Mouse (Mus musculus) left cerebral cortex, adult 18-20 months (tissue): ENCODE data around the gene Trappc6a. TPM values are rescaled to one million over a fixed set of nuclear protein-coding genes. Genes with fewer than 3 reads are reported as not detected.

ENCODE experiments used
- DNase-seq, 2 experiments: peaks; one replicate each; pipeline ENCODE4 v3.0.0; 2021 to 2022; ENCODE audit warnings: low spot score in 2 of 2, mixed read lengths in 1 of 2
- long read RNA-seq, 2 experiments: library from polyadenylated mRNA; stranded (forward); transcript quantifications; one replicate each; pipeline ENCODE4 v2.0.0; 2021
- total RNA-seq, 2 experiments: library from RNA; stranded (reverse); gene quantifications; 2 replicates each; pipeline ENCODE4 v1.2.3; 2021

Trappc6a gene
- total RNA-seq = 10 to 100 TPM; 18.7 to 21.1 TPM
- long read RNA-seq, experiment 1, transcript Trappc6a-201 (6 exons, 785 nt) = major isoform, 6 of 14 reads
- long read RNA-seq, experiment 1, partial matches to known transcripts = 0 of 14 reads
- long read RNA-seq, experiment 1, other reads (novel, unspliced or antisense) = 5 of 14 reads
- long read RNA-seq, experiment 2, partial matches to known transcripts = 0 of 10 reads
- long read RNA-seq, experiment 2, other reads (novel, unspliced or antisense) = 4 of 10 reads

GRCm38 (mm10) chr7:19508150-19508923 lies at the start of gene Trappc6a, which contains the start of gene Bloc1s3:
Gene Trappc6a, plus strand, starts transcription at chr7:19508395.
Gene Bloc1s3, minus strand, starts transcription at chr7:19508367.
- peak; percentile 91 to 94 for DNase-seq

DNA sequence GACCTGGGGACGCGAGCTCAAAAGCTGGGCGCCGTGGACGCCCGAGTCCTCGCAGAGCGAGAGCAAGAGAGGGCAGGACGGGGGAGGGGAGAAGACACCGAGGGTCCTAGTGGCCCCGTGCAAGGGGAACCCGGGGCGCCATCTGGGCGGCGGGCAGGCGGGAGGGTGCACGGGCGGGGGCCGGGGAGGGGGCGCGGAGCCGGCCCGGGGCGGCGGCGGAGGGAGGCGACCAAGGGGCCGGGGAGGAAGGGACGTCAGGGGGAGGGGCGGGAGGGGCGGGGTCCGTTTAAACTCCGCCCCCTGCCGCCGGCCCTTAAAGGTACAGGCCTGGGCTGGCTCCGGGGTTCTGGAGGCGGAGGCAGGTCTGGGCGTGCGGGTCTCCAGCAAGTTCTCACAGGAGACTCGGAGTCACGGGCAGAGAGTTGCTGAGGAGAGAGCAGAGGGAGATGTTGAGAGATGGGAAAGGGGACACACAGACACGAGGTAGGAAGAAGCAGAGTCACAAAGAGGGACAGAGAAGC lies 49.5 kb upstream of the Trappc6a start, which contains the start of gene Mark4:
Gene Mark4, minus strand, starts transcription at position 231 of the 521 bp plus-strand sequence.
- DNase-seq = peak; percentile 66

DNA sequence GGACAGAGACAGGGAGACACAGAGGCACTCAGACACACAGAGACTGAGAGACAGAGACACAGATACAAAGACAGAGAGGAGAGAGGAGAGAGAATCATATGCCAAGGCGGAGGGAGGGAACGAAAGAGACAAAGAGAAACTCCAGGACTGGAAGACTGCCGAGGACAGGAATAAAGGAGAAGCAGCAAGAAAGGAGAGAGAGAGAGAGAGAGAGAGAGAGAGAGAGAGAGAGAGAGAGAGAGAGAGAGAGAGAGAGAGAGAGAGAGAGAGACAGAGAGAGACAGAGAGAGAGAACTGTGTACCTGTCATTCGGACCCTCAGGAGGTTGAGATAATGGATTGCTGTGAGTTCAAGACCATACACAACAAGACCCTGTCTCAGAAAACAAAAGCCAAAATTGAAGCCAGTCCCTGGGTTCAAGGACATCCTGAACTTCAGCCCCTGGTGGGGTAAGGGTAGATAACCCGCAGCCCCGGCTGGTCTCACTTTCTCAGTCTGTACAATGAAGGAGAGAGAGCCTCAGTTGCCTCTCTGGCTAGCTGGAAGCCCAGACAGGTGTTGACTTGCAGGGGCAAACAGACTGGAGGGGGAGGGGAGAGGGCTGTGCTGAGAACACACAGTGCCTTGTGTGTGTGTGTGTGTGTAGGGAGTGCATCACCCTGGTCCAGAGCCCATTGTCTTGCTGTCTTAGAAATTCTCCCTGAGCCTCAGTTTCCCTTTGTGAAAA lies 48.9 kb upstream of the Trappc6a start:
- DNase-seq = no peak

DNA sequence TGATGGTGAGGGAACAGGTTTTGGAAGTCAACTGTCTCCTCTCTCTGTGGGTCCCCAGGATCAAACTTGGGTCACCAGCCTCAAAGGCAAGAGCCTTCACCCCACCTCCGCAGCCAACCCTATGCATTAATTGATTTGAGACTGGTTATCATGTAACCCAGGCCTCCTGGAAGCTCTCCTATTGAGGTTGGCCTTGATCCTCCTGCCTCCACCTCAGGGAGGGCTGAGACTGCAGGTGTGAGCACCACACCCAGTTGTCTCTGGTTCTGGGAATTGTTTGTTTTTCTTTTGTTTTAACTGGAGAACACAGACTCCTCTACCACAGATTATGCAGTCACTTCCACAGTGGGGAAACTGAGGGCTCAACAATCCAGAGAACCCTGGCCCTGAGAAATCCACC lies 47.7 kb upstream of the Trappc6a start:
- no peak for DNase-seq

DNA sequence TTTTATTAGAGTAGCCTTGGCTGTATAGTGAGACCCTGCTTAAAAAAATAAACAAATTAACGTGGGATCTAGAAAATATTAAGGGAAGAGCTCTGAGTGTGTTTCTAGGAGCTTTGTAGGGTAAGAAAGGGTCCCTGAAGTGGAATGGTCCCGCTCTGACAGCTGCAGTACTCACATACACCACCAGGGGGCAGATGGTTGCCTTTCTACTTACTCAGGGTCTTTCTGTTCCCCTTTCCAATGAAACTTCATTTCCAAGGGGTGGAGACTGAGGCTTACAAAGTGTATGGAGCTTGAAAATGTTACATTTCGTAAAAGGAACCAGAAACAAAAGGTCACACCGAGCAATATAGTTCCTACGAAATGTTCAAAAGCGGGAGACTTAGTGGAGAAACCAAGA lies 46.7 kb upstream of the Trappc6a start:
- DNase-seq = peak; percentile 73 to 77

GRCm38 (mm10) chr7:19462443-19462842 lies 45.8 kb upstream of the Trappc6a start:
- no peak for DNase-seq

- no peak for DNase-seq
Observed at GRCm38 (mm10) chr7:19462884-19463381, 45.3 kb upstream of the Trappc6a start, which contains the start of gene Exoc3l2. Gene Exoc3l2, plus strand, starts transcription at chr7:19463331.

- no peak for DNase-seq
Observed at GRCm38 (mm10) chr7:19464367-19465307, 43.6 kb upstream of the Trappc6a start.

DNA sequence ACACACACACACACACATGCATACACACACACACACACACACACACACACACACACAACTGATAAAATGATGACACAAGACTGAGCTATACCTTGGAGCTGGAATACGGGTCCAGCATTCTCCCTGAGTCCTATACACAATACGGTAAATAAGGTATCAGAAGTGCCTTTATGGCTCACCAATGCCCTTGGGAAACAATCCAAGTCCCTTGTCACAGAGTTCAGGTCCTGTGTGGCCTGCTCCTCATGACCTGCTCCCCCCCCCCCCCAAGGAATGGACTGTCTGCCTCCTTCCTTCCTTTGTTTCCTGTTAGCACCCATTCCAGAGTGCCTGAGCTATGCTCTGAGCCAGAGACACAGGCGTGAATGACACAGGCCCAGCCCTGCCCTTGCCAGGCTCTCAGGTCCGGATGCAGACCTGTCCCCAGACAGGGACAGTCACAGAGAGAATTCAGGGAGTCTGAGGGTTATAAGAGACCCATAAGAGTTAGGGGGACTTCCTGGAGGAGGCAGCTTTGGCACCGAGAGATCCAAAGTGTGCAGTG lies 41.5 kb upstream of the Trappc6a start:
- no peak for DNase-seq

- DNase-seq = no peak
Observed at GRCm38 (mm10) chr7:19467638-19468037, 40.6 kb upstream of the Trappc6a start.

GRCm38 (mm10) chr7:19468279-19468678 lies 39.9 kb upstream of the Trappc6a start:
- DNase-seq = no peak

GRCm38 (mm10) chr7:19469404-19469803 lies 38.8 kb upstream of the Trappc6a start:
- no peak for DNase-seq

- no peak for DNase-seq
Observed at GRCm38 (mm10) chr7:19470308-19470707, 37.9 kb upstream of the Trappc6a start.

DNA sequence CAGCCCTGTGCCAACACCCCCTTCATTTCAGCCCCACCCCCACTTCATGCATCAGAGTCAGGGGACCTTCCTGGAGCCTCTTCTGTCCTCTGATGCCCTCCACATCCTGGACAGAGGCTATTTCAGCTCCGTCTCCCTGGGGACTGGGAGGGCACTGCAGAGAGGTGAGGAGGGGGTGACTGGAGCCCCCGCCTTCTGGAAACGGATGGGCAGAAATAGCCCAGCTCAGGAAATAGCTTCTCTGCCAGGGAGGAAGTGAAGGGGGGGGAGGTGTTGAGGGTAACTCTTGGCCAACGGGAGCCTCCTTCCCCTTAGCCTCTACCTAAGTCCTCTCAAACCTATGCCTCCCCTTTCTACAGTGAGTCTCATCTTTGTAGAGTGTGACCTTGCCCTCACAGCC lies 35.8 kb upstream of the Trappc6a start:
- DNase-seq = no peak

DNA sequence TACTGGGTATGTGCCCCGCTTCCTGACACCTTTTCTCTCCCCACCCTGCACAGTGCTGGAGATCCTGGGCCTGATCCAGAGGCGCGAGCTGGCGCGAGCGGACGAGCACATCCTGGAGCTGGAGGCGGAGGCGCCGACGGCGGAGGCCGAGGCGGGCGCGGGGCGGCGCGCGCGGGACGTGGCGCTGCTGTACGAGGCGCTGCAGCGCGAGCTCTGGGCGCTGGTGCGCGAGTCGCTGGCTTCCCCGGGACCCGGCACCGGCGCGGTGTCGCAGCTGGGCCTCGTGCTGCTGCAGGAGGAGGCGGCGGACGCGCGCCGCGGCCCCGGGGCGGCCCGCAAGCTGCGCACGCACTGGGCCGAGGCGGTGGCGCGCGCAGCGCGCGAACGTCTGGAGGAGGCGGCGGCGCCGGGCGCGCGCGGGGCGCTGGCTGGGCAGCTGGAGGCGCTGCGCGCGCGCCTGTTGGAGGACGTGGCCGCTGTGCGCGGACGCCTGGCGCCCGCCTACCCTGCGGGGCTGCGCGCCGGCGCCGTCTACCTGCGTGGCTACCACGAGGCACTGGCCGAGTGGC lies 34.2 kb upstream of the Trappc6a start:
- DNase-seq = peak; percentile 73 to 89

GRCm38 (mm10) chr7:19477084-19477483 lies 31.1 kb upstream of the Trappc6a start:
- no peak for DNase-seq

- no peak for DNase-seq
Observed at GRCm38 (mm10) chr7:19477624-19478384, 30.4 kb upstream of the Trappc6a start.

- DNase-seq = no peak
Observed at GRCm38 (mm10) chr7:19483281-19483680, 24.9 kb upstream of the Trappc6a start.

GRCm38 (mm10) chr7:19485488-19485887 lies 22.7 kb upstream of the Trappc6a start:
- DNase-seq = no peak
